Mouse (Mus musculus): ENCODE measurements around the gene Mttp.

Gene Mttp

GRCm38 (mm10) chr3:138053969-138054368, 90.8 kb downstream of the Mttp start:
- DNase-seq (ENCODE audit: low read depth, low spot score): no peak

- DNase-seq (ENCODE audit: low read depth, low spot score): no peak
These were observed 93.3 kb downstream of the Mttp start for GRCm38 (mm10) chr3:138051431-138051830.

GRCm38 (mm10) chr3:138050772-138051171, 94.0 kb downstream of the Mttp start:
- no peak for DNase-seq (ENCODE audit: low read depth, low spot score)

GRCm38 (mm10) chr3:138049555-138049954, 95.2 kb downstream of the Mttp start:
- no peak for DNase-seq (ENCODE audit: low read depth, low spot score)

GRCm38 (mm10) chr3:138043316-138043715, 101.5 kb downstream of the Mttp start:
- no peak for DNase-seq (ENCODE audit: low read depth, low spot score)

GRCm38 (mm10) chr3:138041591-138042301, 103.0 kb downstream of the Mttp start:
- DNase-seq (ENCODE audit: low read depth, low spot score): peak; percentile 18

- DNase-seq (ENCODE audit: low read depth, low spot score): no peak
These were observed 103.8 kb downstream of the Mttp start for GRCm38 (mm10) chr3:138040938-138041337.
